Mouse (Mus musculus) forebrain, embryonic 16.5 days (tissue): ENCODE results near the gene Spaca3. TPM values are rescaled to one million over a fixed set of nuclear protein-coding genes. Genes with fewer than 3 reads are reported as not detected.

Source experiments
- ATAC-seq: fragments of 200-750 bp; cut with Nextera tagmentation; 2 replicates; pipeline ENCODE4 v1.8.0; 2017; ENCODE audit warnings: mild to moderate bottlenecking, moderate library complexity
- H3K27ac ChIP-seq: fragments of 300-500 bp; sonication (generic); 2 replicates; pipeline ENCODE4 v1.5.1; 2014; ENCODE audit warnings: low read length, control low read depth
- H3K27me3 ChIP-seq: fragments of 300-500 bp; sonication (generic); replicated peaks from 2 replicates; pipeline ENCODE4 v1.6.1; 2014; ENCODE audit warnings: low read length; ENCODE audit not compliant: control insufficient read depth, insufficient read depth
- H3K36me3 ChIP-seq: fragments of 300-500 bp; sonication (generic); 2 replicates; pipeline ENCODE4 v1.6.1; 2014; ENCODE audit not compliant: control insufficient read depth, insufficient read depth
- H3K4me1 ChIP-seq: fragments of 300-500 bp; sonication (generic); replicated peaks from 2 replicates; pipeline ENCODE4 v1.6.1; 2014; ENCODE audit warnings: low read length; ENCODE audit not compliant: control insufficient read depth, insufficient read depth
- H3K4me2 ChIP-seq: fragments of 300-500 bp; sonication (generic); 2 replicates; pipeline ENCODE4 v1.6.1; 2014; ENCODE audit warnings: mild to moderate bottlenecking, low read length, control low read depth
- H3K4me3 ChIP-seq: fragments of 300-500 bp; sonication (generic); replicated peaks from 2 replicates; pipeline ENCODE4 v1.5.1; 2014; ENCODE audit warnings: mild to moderate bottlenecking, low read length, control low read depth
- H3K9ac ChIP-seq: fragments of 300-500 bp; sonication (generic); replicated peaks from 2 replicates; pipeline ENCODE4 v1.6.1; 2014; ENCODE audit warnings: low read depth, low read length, control low read depth
- H3K9me3 ChIP-seq: fragments of 300-500 bp; sonication (generic); 2 replicates; pipeline ENCODE4 v1.6.1; 2016; ENCODE audit warnings: low read length; ENCODE audit not compliant: control insufficient read depth
- WGBS: fragments of 180-500 bp; shearing (Covaris S2); extraction: QIAGEN DNeasy Blood & Tissue Kit; methylation state at CpG from one replicate; pipeline ENCODE4 v1.1.7; 2014; 5-methylcytosine and 5-hydroxymethylcytosine counted together
- polyA plus RNA-seq: library from polyadenylated mRNA; unstranded; fragments of >200 nt; fragmentation: Nextera tagmentation; extraction: Ambion mirVana; gene quantifications from 2 replicates; pipeline ENCODE4 v1.2.1, GENCODE M21; 2015

The Spaca3 gene
- polyA plus RNA-seq, 1 experiment from 2014 or later: not detected

GRCm38 (mm10) chr11:80821794-80822193, 36.4 kb upstream of the Spaca3 start:
- 84% methylated on average over 9 of the region's 9 CpGs for WGBS
- Histone ChIP-seq H3K9me3 (no peaks in the 10 kb centered on the region), H3K36me3 (no peaks in the 10 kb centered on the region), H3K9ac (no peak overlapping the region), H3K27ac (no peak overlapping the region), H3K4me1 (0 out of 2 replicates have a peak, but pooled peaks cover 3% of the 10 kb centered on the region), H3K4me2 (no peak overlapping the region), H3K4me3 (no peak overlapping the region), H3K27me3 (no peaks in the 10 kb centered on the region)
- no peak for ATAC-seq

GRCm38 (mm10) chr11:80835395-80835794, 22.8 kb upstream of the Spaca3 start:
- H3K4me3 ChIP-seq: no peak overlapping the region
- no peak for ATAC-seq
- 84% methylated on average over 2 of the region's 2 CpGs for WGBS
- H3K9ac ChIP-seq: no peak overlapping the region
- no peaks in the 10 kb centered on the region for H3K4me1 ChIP-seq
- no peaks in the 10 kb centered on the region for H3K27me3 ChIP-seq
- H3K36me3 ChIP-seq: no peaks in the 10 kb centered on the region
- no peaks in the 10 kb centered on the region for H3K9me3 ChIP-seq
- no peak overlapping the region for H3K27ac ChIP-seq
- H3K4me2 ChIP-seq: no peak overlapping the region

GRCm38 (mm10) chr11:80835841-80836240, 22.3 kb upstream of the Spaca3 start:
- H3K27me3 ChIP-seq: no peaks in the 10 kb centered on the region
- H3K36me3 ChIP-seq: no peaks in the 10 kb centered on the region
- H3K4me3 ChIP-seq: no peak overlapping the region
- ATAC-seq: no peak
- no peaks in the 10 kb centered on the region for H3K9me3 ChIP-seq
- H3K4me1 ChIP-seq: no peaks in the 10 kb centered on the region
- no peak overlapping the region for H3K27ac ChIP-seq
- no peak overlapping the region for H3K4me2 ChIP-seq
- WGBS: 77% methylated on average over 4 of the region's 4 CpGs
- H3K9ac ChIP-seq: no peak overlapping the region

GRCm38 (mm10) chr11:80838724-80839123, 19.4 kb upstream of the Spaca3 start:
- Histone ChIP-seq H3K36me3 (no peaks in the 10 kb centered on the region), H3K9me3 (no peaks in the 10 kb centered on the region), H3K4me3 (no peak overlapping the region), H3K27me3 (no peaks in the 10 kb centered on the region), H3K27ac (no peak overlapping the region), H3K9ac (no peak overlapping the region), H3K4me2 (no peak overlapping the region), H3K4me1 (no peaks in the 10 kb centered on the region)
- no peak for ATAC-seq
- 66% methylated on average over 1 of the region's 1 CpGs for WGBS

GRCm38 (mm10) chr11:80843435-80843834, 14.7 kb upstream of the Spaca3 start:
- WGBS: 79% methylated on average over 2 of the region's 2 CpGs
- Histone ChIP-seq H3K27ac (no peak overlapping the region), H3K4me3 (no peak overlapping the region), H3K4me1 (no peaks in the 10 kb centered on the region), H3K27me3 (peaks cover 11% of the 10 kb centered on the region; the same call in 1 of the 2 replicates), H3K4me2 (no peak overlapping the region), H3K36me3 (no peaks in the 10 kb centered on the region), H3K9me3 (no peaks in the 10 kb centered on the region), H3K9ac (no peak overlapping the region)
- ATAC-seq: no peak

- no peak for ATAC-seq
- WGBS: 19% methylated on average over 7 of the region's 7 CpGs
- no peak overlapping the region for H3K9ac ChIP-seq
- peaks cover 11% of the 10 kb centered on the region; the same call in 1 of the 2 replicates for H3K27me3 ChIP-seq
- H3K36me3 ChIP-seq: no peaks in the 10 kb centered on the region
- no peak overlapping the region for H3K27ac ChIP-seq
- H3K4me1 ChIP-seq: no peaks in the 10 kb centered on the region
- no peak overlapping the region for H3K4me2 ChIP-seq
- no peak overlapping the region for H3K4me3 ChIP-seq
- H3K9me3 ChIP-seq: no peaks in the 10 kb centered on the region
Observed at GRCm38 (mm10) chr11:80845486-80845885, 12.7 kb upstream of the Spaca3 start.

- no peak overlapping the region for H3K4me3 ChIP-seq
- 52% methylated on average over 3 of the region's 3 CpGs for WGBS
- no peaks in the 10 kb centered on the region for H3K4me1 ChIP-seq
- no peak for ATAC-seq
- no peak overlapping the region for H3K9ac ChIP-seq
- H3K27me3 ChIP-seq: peaks cover 11% of the 10 kb centered on the region; the same call in 1 of the 2 replicates
- H3K9me3 ChIP-seq: no peaks in the 10 kb centered on the region
- no peak overlapping the region for H3K27ac ChIP-seq
- H3K36me3 ChIP-seq: no peaks in the 10 kb centered on the region
- no peak overlapping the region for H3K4me2 ChIP-seq
Observed at GRCm38 (mm10) chr11:80846115-80846514, 12.1 kb upstream of the Spaca3 start.

- WGBS: 58% methylated on average over 5 of the region's 5 CpGs
Observed at GRCm38 (mm10) chr11:80848131-80848530, 10.0 kb upstream of the Spaca3 start.

GRCm38 (mm10) chr11:80851859-80852258, 6.3 kb upstream of the Spaca3 start:
- no peaks in the 10 kb centered on the region for H3K9me3 ChIP-seq
- no peak overlapping the region for H3K4me2 ChIP-seq
- no peak for ATAC-seq
- no peaks in the 10 kb centered on the region for H3K36me3 ChIP-seq
- H3K4me3 ChIP-seq: no peak overlapping the region
- 0 out of 2 replicates have a peak, but pooled peaks cover 3% of the 10 kb centered on the region for H3K4me1 ChIP-seq
- no peak overlapping the region for H3K9ac ChIP-seq
- H3K27me3 ChIP-seq: peaks cover 6% of the 10 kb centered on the region; the same call in 1 of the 2 replicates
- no peak overlapping the region for H3K27ac ChIP-seq
- WGBS: 43% methylated on average over 5 of the region's 5 CpGs

More at GRCm38 (mm10) chr11:80848131-80848530, 10.0 kb upstream of the Spaca3 start:
- no peak for ATAC-seq
- 0 out of 2 replicates have a peak, but pooled peaks cover 3% of the 10 kb centered on the region for H3K4me1 ChIP-seq
- peaks cover 11% of the 10 kb centered on the region; the same call in 1 of the 2 replicates for H3K27me3 ChIP-seq
- no peaks in the 10 kb centered on the region for H3K9me3 ChIP-seq
- H3K9ac ChIP-seq: no peak overlapping the region
- H3K4me3 ChIP-seq: no peak overlapping the region
- H3K36me3 ChIP-seq: no peaks in the 10 kb centered on the region
- H3K4me2 ChIP-seq: no peak overlapping the region
- H3K27ac ChIP-seq: no peak overlapping the region

GRCm38 (mm10) chr11:80853014-80853413, 5.2 kb upstream of the Spaca3 start:
- no peaks in the 10 kb centered on the region for H3K9me3 ChIP-seq
- WGBS: 28% methylated on average over 3 of the region's 3 CpGs
- H3K27ac ChIP-seq: no peak overlapping the region
- no peak overlapping the region for H3K9ac ChIP-seq
- H3K4me3 ChIP-seq: no peak overlapping the region
- H3K27me3 ChIP-seq: no peaks in the 10 kb centered on the region
- H3K36me3 ChIP-seq: no peaks in the 10 kb centered on the region
- 0 out of 2 replicates have a peak, but pooled peaks cover 3% of the 10 kb centered on the region for H3K4me1 ChIP-seq
- H3K4me2 ChIP-seq: no peak overlapping the region
- ATAC-seq: no peak
